Mouse (Mus musculus): ENCODE measurements around the gene Aip.
A peak's percentile ranks its signal among the peaks of the same experiment; 100 is the strongest.

Aip gene

GRCm38 (mm10) chr19:4125741-4126696, at the start of gene Aip:
Gene Aip, minus strand, starts transcription at chr19:4125858.
- DNase-seq (ENCODE audit: low spot score in 2 of 2), result peak; percentile 95 to 98

- DNase-seq (ENCODE audit: low spot score in 2 of 2), result no peak
These were observed 47.3 kb upstream of the Aip start for GRCm38 (mm10) chr19:4172925-4173324.

- DNase-seq (ENCODE audit: low spot score in 2 of 2), result no peak
These were observed 46.0 kb upstream of the Aip start for GRCm38 (mm10) chr19:4171393-4172290.

GRCm38 (mm10) chr19:4170723-4171392, 45.2 kb upstream of the Aip start:
- DNase-seq (ENCODE audit: low spot score in 2 of 2), result no peak

- no peak for DNase-seq (ENCODE audit: low spot score in 2 of 2)
These were observed 44.2 kb upstream of the Aip start for GRCm38 (mm10) chr19:4169810-4170209.

- peak; percentile 98 to 100 for DNase-seq (ENCODE audit: low spot score in 2 of 2)
These were observed 43.7 kb upstream of the Aip start for GRCm38 (mm10) chr19:4169378-4169784.

GRCm38 (mm10) chr19:4166678-4167476, 41.2 kb upstream of the Aip start:
- DNase-seq (ENCODE audit: low spot score in 2 of 2), result no peak

- no peak for DNase-seq (ENCODE audit: low spot score in 2 of 2)
These were observed 39.1 kb upstream of the Aip start for GRCm38 (mm10) chr19:4164721-4165120.

- no peak for DNase-seq (ENCODE audit: low spot score in 2 of 2)
These were observed 38.4 kb upstream of the Aip start for GRCm38 (mm10) chr19:4164100-4164499.

- no peak for DNase-seq (ENCODE audit: low spot score in 2 of 2)
These were observed 37.9 kb upstream of the Aip start for GRCm38 (mm10) chr19:4163543-4163887.

GRCm38 (mm10) chr19:4162646-4163542, 37.2 kb upstream of the Aip start, which contains the start of gene Rps6kb2:
Gene Rps6kb2, minus strand, starts transcription at chr19:4163354.
- DNase-seq (ENCODE audit: low spot score in 2 of 2), result peak; percentile 94 to 98

GRCm38 (mm10) chr19:4159049-4159448, 33.4 kb upstream of the Aip start:
- no peak for DNase-seq (ENCODE audit: low spot score in 2 of 2)

- DNase-seq (ENCODE audit: low spot score in 2 of 2), result no peak
These were observed 31.1 kb upstream of the Aip start for GRCm38 (mm10) chr19:4156771-4157170.

- no peak for DNase-seq (ENCODE audit: low spot score in 2 of 2)
These were observed 30.5 kb upstream of the Aip start for GRCm38 (mm10) chr19:4156073-4156579.

GRCm38 (mm10) chr19:4155223-4156072, 29.8 kb upstream of the Aip start:
- DNase-seq (ENCODE audit: low spot score in 2 of 2), result no peak

GRCm38 (mm10) chr19:4154437-4155222, 29.0 kb upstream of the Aip start:
- DNase-seq (ENCODE audit: low spot score in 2 of 2), result no peak

GRCm38 (mm10) chr19:4153232-4153654, 27.6 kb upstream of the Aip start, which contains the start of gene Ptprcap:
Gene Ptprcap, plus strand, starts transcription at chr19:4153604.
- no peak for DNase-seq (ENCODE audit: low spot score in 2 of 2)

Measured in left cerebral cortex, adult 9 months (tissue).